Mouse (Mus musculus) forebrain, embryonic 14.5 days (tissue): Measurements from ENCODE around the gene Vegfb. TPM values are rescaled to one million over a fixed set of nuclear protein-coding genes. Genes with fewer than 3 reads are reported as not detected.
A peak's percentile ranks its signal among the peaks of the same experiment; 100 is the strongest.

Experiments used
- ATAC-seq: fragments of 200-750 bp; cut with Nextera tagmentation; 2 replicates; pipeline ENCODE4 v1.8.0; 2017; ENCODE audit warnings: mild to moderate bottlenecking, moderate library complexity
- DNase-seq: peaks from one replicate; pipeline ENCODE4 v3.0.0-alpha.2; 2015; ENCODE audit warnings: low spot score
- H3K27ac ChIP-seq: fragments of 300-500 bp; sonication (generic); 2 replicates; pipeline ENCODE4 v1.5.1; 2014; ENCODE audit warnings: low read depth, mild to moderate bottlenecking, control low read depth, low read length, moderate library complexity
- H3K27me3 ChIP-seq: fragments of 300-500 bp; sonication (generic); replicated peaks from 2 replicates; pipeline ENCODE4 v1.6.1; 2014; ENCODE audit warnings: low read length, control low read depth, mixed read lengths; ENCODE audit not compliant: control insufficient read depth, insufficient read depth
- H3K36me3 ChIP-seq: fragments of 300-500 bp; sonication (generic); 2 replicates; pipeline ENCODE4 v1.6.1; 2014; ENCODE audit warnings: low read length, control low read depth; ENCODE audit not compliant: control insufficient read depth, insufficient read depth
- H3K4me1 ChIP-seq: fragments of 300-500 bp; sonication (generic); 2 replicates; pipeline ENCODE4 v1.6.1; 2014; ENCODE audit warnings: antibody characterized with exemption, low read length, control low read depth; ENCODE audit not compliant: control insufficient read depth, insufficient read depth
- H3K4me2 ChIP-seq: fragments of 300-500 bp; sonication (generic); 2 replicates; pipeline ENCODE4 v1.6.1; 2014; ENCODE audit warnings: mild to moderate bottlenecking, control low read depth, low read length
- H3K4me3 ChIP-seq: fragments of 300-500 bp; sonication (generic); 2 replicates; pipeline ENCODE4 v1.5.1; 2014; ENCODE audit warnings: low read depth, low read length, control low read depth
- H3K9ac ChIP-seq: fragments of 300-500 bp; sonication (generic); 2 replicates; pipeline ENCODE4 v1.6.1; 2014; ENCODE audit warnings: mild to moderate bottlenecking, low read length, control low read depth, moderate library complexity
- H3K9me3 ChIP-seq: fragments of 300-500 bp; sonication (generic); replicated peaks from 2 replicates; pipeline ENCODE4 v1.6.1; 2016; ENCODE audit warnings: low read length, control low read depth, mixed read lengths; ENCODE audit not compliant: control insufficient read depth
- WGBS: fragments of 180-500 bp; shearing (Covaris S2); extraction: QIAGEN DNeasy Blood & Tissue Kit; methylation state at CpG from one replicate; pipeline ENCODE4 v1.1.7; 2014; 5-methylcytosine and 5-hydroxymethylcytosine counted together
- polyA plus RNA-seq: library from polyadenylated mRNA; unstranded; fragments of >200 nt; fragmentation: Nextera tagmentation; extraction: Ambion mirVana; gene quantifications from 2 replicates; pipeline ENCODE4 v1.2.1, GENCODE M21; 2014

The Vegfb gene
- polyA plus RNA-seq, 1 experiment from 2014 or later = 24.5 TPM

DNA sequence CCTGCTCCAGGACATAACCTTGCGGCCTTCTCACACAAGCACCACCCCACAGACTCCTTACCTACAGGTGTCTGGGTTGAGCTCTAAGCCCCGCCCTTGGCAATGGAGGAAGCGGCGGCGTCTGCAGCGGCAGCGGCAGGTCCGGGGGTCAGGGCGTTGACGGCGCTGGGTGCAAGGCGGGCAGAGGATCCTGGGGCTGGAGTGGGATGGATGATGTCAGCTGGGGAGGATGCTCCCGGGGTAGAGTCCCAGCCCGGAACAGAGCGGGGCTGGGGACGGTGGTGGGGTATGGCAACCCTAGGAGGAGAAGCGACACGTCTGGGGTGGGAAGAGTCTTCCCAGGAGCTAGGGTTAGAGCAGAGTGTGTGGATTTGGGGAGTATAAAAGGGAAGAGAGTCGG lies 2.2 kb downstream of the Vegfb start:
- Histone ChIP-seq H3K36me3 (peaks cover 20% of the 10 kb centered on the region), H3K27ac (no peak overlapping the region), H3K9ac (no peak overlapping the region), H3K4me3 (no peak overlapping the region), H3K4me1 (peaks cover 20% of the 10 kb centered on the region), H3K4me2 (no peak overlapping the region), H3K27me3 (no peaks in the 10 kb centered on the region), H3K9me3 (no peaks in the 10 kb centered on the region)
- DNase-seq (no peak), ATAC-seq (no peak)
- 82% methylated on average over 19 of the region's 19 CpGs for WGBS

DNA sequence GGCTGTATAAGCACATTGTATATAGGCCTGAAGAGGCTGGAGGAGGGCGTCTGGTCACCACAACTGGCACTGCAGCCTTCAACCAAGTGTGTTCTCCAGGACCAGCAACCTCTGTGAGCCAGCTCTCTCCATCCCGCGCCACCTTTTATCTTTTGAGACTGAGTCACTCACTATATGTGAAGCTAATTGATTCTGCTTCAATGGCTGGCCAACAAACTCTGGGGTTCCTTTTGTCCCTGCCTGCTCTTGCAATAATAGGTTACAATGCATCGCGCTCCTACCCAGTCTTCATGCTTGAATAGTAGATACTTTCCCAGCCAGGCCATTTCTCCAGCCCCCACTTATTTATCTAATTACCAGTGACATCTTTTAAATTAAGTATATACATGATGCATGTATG lies 3.8 kb downstream of the Vegfb start:
- Histone ChIP-seq H3K9ac (no peak overlapping the region), H3K9me3 (no peaks in the 10 kb centered on the region)
- peak; percentile 53 for DNase-seq

DNA sequence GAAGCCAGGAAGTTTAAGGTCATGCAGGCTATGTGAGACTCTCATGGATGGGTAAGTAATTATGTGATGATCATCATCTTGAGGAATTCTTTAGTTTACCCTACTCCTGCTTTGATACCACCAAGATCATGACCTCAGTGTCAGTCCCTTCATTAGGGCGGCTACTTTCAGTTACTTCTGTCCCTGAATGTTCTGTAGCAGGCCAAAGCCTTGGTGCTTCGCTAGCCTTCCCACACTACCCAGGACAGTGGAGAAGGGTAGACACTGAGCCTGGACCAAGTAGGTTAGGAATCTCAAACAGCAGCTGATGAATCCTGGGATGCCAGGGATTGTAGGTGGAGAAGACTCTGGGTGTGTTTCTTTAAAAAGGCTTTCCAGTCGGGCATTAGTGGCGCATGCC lies 6.0 kb downstream of the Vegfb start:
- Histone ChIP-seq H3K4me2 (no peak overlapping the region), H3K4me3 (no peak overlapping the region), H3K4me1 (peaks cover 24% of the 10 kb centered on the region), H3K9ac (no peak overlapping the region), H3K9me3 (no peaks in the 10 kb centered on the region), H3K27me3 (no peaks in the 10 kb centered on the region), H3K27ac (no peak overlapping the region), H3K36me3 (peaks cover 45% of the 10 kb centered on the region)
- no peak for ATAC-seq
- DNase-seq = no peak
- WGBS = 90% methylated on average over 4 of the region's 4 CpGs

More for the DNA sequence above, 3.8 kb downstream of the Vegfb start:
- H3K27ac ChIP-seq = no peak overlapping the region
- no peaks in the 10 kb centered on the region for H3K27me3 ChIP-seq
- no peak overlapping the region for H3K4me3 ChIP-seq
- ATAC-seq = no peak
- WGBS = 20% methylated on average over 5 of the region's 5 CpGs
- H3K4me1 ChIP-seq = peaks cover 29% of the 10 kb centered on the region
- peaks cover 25% of the 10 kb centered on the region for H3K36me3 ChIP-seq
- H3K4me2 ChIP-seq = no peak overlapping the region

DNA sequence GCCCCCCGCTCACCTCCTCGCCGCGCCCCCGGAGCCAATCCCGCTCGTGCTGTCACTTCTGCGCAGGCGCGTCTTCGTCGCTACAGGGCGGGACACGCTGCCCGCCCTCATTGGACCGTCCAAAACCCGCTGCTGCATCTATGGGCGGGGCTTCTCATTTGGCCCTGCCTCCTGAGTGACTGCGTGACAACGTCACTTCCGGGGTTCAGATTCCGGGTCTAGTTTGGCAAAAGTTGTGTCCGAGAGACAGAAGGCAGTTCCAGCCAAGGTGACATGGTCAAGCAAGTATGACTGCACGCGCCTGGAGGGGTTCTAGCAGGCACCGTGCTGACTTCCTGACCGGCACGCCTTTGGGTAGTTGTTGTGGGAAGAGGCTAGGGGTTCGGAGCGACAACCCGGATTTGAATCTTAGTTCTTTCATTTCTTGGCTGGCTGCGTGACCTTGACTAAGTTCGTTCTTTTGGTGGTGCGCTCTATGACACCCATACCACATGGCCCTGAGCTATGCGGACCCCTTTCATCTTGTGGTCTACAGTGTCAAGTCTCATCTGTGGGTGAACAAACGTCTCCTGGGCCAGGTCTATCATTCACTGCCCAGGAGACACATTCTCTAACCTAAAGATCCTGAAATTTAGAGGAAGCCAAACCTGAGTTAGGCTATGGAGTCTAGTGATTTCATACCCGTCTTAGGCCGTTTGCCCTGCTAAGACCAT lies 6.9 kb downstream of the Vegfb start, which contains the start of gene Fkbp2:
Gene Fkbp2, minus strand, starts transcription at position 121 of the 713 bp plus-strand sequence.
- peak; percentile 88 for ATAC-seq
- peak within 1 kb of the TSS; percentile 78 for H3K4me2 ChIP-seq
- peak within 1 kb of the TSS; percentile 79 for H3K9ac ChIP-seq
- 1% methylated on average over 38 of the region's 38 CpGs for WGBS
- peak within 1 kb of the TSS; percentile 91 for H3K27ac ChIP-seq
- H3K9me3 ChIP-seq = no peaks in the 10 kb centered on the region
- H3K36me3 ChIP-seq = peaks cover 45% of the 10 kb centered on the region
- peak within 1 kb of the TSS; percentile 64 for H3K4me3 ChIP-seq
- peaks cover 26% of the 10 kb centered on the region for H3K4me1 ChIP-seq
- H3K27me3 ChIP-seq = no peaks in the 10 kb centered on the region
- DNase-seq = peak; percentile 99

DNA sequence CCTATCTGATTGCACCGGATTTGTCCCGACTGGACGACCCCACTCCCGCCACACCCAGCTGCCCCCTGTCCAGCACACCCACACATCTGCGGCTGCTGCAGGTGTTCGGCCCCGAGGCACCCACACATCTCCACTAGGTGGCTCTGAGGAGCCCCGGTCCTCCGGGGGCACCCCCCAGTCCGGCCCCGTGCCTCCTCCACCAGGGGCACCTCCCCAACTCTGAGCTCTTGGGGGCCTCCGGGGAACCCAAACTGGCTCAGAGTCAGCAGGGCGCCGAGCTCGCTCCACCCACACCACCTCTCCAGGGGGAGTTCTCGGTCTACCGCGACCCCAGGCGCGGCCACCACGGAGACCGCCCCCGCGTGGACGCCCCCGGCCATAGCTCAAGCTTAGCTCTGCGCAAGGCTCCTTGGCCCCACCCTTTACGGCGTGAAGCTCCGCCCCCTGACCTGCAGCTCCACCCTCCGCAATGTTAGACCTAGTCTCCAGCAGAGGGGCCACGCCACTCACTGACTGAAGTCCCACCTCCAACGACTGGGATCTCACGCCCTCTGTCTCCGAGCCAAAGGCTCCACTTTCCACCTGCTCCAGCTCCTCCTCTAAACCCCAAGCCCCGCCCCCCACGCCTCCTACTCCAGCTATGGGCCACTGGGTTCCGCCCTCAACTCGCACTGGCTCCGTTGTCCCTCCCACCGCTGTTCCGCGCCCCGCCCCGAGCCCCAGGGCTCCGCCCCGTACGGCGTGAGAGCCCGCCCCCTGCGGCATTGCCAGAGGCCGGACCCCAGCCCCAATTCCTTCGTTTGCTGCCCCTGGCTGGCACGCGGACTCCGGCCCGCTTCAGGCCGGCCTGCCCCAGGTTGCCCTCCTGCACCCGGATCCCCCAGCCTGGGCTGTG lies 7.7 kb downstream of the Vegfb start:
- under 1% methylated on average over 56 of the region's 59 CpGs for WGBS
- Histone ChIP-seq H3K4me1 (peaks cover 26% of the 10 kb centered on the region), H3K4me3 (peak overlapping the region; percentile 64), H3K9ac (peak overlapping the region; percentile 79), H3K36me3 (peaks cover 38% of the 10 kb centered on the region), H3K9me3 (no peaks in the 10 kb centered on the region), H3K27me3 (no peaks in the 10 kb centered on the region), H3K27ac (peak overlapping the region; percentile 91), H3K4me2 (peak overlapping the region; percentile 78)
- ATAC-seq (peak; percentile 87), DNase-seq (peak; percentile 99)

DNA sequence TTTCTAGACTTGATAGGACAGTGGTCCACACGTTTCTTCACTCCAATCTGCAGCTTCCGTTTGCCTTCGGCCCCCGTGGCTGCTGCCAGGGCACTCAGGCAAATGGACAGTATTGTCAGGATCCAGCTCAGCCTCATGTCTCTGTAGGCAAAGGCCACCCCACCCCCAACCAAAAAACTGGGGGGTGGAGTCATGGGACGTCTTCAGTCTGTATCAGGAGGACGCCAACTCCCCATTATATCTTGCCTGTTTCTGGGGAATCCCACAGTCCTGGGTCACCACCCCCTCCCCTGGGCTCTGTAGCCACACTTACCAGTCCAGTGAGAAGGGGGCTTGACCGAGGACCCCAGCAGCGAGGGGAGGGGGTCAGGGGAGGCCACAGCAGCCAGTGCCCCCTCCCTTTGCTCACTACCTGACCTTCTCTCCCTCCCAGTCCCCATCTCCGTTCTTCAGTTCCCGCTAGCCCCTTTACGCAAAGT lies 8.4 kb downstream of the Vegfb start:
- Histone ChIP-seq H3K4me1 (peaks cover 26% of the 10 kb centered on the region), H3K27me3 (no peaks in the 10 kb centered on the region), H3K4me2 (peak overlapping the region; percentile 78), H3K4me3 (peak overlapping the region; percentile 64), H3K9me3 (no peaks in the 10 kb centered on the region), H3K9ac (peak overlapping the region; percentile 79), H3K36me3 (peaks cover 36% of the 10 kb centered on the region), H3K27ac (peak overlapping the region; percentile 91)
- ATAC-seq (no peak), DNase-seq (peak; percentile 31)
- 11% methylated on average over 11 of the region's 11 CpGs for WGBS

DNA sequence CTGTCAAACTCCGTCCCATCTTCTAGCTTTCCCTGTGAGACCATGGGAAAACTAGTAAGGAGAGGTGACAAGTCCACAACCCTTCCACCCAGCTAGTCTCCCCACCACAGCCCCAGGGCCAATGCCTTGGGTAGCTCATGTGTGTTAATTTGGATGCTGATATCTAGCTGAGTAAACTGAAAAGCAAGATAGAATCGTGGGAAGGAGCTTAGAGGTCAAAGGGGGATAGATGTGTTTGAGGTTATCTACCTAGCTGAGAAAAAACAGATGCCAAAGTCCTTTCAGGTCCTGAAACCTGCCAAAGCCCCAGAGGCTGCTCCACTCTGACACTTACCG lies 8.8 kb downstream of the Vegfb start:
- peak overlapping the region; percentile 78 for H3K4me2 ChIP-seq
- H3K4me3 ChIP-seq = peak overlapping the region; percentile 64
- H3K9me3 ChIP-seq = no peaks in the 10 kb centered on the region
- DNase-seq (no peak), ATAC-seq (no peak)
- peaks cover 34% of the 10 kb centered on the region for H3K36me3 ChIP-seq
- peak overlapping the region; percentile 91; the same call in 1 of the 2 replicates for H3K27ac ChIP-seq
- H3K9ac ChIP-seq = peak overlapping the region; percentile 79
- H3K4me1 ChIP-seq = peaks cover 26% of the 10 kb centered on the region
- WGBS = 55% methylated on average over 3 of the region's 3 CpGs
- H3K27me3 ChIP-seq = no peaks in the 10 kb centered on the region

DNA sequence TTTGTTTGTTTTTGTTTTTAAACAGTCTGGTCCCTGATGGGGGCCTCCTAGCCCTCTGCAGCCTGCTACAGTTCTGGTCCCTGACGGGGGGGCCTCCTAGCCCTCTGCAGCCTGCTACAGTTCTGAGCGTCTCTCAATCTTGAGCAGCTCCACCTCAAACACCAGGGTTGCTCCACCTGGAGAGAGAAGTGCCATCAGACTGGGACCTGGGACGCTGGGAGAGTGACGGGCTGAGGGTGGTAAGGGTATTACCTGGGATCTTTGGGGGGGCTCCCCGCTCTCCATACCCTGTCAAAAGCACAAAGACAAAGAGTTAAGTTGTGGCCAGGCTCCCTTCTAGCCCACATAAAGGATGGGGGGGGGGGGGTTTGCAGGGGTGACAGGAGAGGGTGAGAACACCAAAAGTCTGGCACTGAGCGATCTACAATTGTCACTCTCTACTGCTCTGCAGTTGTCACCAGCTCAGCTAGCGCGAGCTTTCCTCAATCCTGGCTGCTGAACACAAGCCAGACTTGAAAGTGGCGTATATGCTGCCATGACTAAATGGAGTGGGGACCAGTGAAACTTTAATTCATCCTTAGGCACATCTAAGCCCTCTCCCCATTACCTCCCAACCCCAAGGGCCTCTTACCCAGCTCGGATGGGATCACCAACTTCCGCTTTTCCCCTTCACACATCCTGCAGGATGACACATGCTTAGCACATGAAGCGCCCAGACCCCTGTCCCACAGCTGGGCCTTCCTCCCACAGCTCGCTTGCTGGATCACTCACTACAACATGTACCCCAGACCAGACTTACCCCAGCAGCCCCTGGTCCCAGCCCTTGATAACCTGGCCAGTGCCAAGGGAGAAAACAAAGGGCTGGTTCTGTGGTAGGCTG lies 9.5 kb downstream of the Vegfb start:
- H3K4me3 ChIP-seq = no peak overlapping the region; the same call in 1 of the 2 replicates
- H3K4me2 ChIP-seq = peak overlapping the region; percentile 78
- DNase-seq (no peak), ATAC-seq (no peak)
- peak overlapping the region; percentile 79 for H3K9ac ChIP-seq
- WGBS = 81% methylated on average over 13 of the region's 13 CpGs
- no peaks in the 10 kb centered on the region for H3K9me3 ChIP-seq
- H3K27me3 ChIP-seq = no peaks in the 10 kb centered on the region
- H3K4me1 ChIP-seq = peaks cover 26% of the 10 kb centered on the region
- H3K36me3 ChIP-seq = peaks cover 31% of the 10 kb centered on the region
- peak overlapping the region; percentile 91; the same call in 1 of the 2 replicates for H3K27ac ChIP-seq
